Mouse (Mus musculus): ENCODE measurements around the gene Gtf3a.

DNA sequence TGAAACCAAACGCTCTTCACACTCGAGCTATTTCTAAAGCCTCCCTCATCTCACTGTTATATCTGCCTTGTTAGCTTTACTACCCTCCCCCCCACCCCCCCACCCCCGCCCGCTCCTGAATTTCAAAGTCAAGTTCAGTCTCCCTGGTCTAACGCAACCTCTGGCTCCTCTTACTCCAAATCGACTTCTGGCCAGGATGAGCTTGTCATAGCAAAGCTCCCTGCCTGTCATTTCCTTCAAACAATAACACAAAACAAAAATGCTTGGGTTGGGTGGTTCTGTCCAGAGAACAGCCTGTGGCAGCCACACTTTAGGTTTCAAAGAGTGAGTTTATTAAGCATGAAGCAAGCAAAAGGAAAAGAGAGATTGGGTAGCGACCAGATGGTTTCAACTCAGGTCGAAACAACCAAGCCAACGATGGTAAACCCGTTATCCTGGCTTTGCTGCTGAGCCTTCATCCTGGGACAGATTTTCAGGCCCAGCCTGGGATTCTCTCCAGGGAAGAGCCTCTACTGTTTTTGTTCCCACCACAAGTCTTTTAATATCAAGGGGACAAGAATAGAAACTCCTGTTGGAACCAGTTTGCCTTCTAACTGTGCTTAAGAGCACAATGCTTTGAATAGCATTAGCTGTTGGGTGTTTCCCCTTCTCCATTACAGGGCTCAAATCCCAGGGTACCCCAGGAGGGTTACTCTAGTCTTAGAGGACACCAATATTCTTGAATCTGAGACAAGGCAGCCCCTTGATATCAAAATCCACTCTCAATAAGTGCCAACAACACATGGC, 23.5 kb downstream of the Gtf3a start:
- TF ChIP-seq HCFC1 (IDR thresholded peaks at IDR 0.05; ENCODE audit: low read depth, low read length) = no peak
- TF ChIP-seq EP300 (IDR thresholded peaks at IDR 0.05; ENCODE audit: low read length) = no peak
- no peak for TF ChIP-seq MEF2A (IDR thresholded peaks at IDR 0.05; ENCODE audit: borderline replicate concordance, low read depth, low read length)
- no peak for TF ChIP-seq POLR2A (IDR thresholded peaks at IDR 0.05; ENCODE audit: low read depth, low read length)
- TF ChIP-seq CTCF (conservative IDR thresholded peaks at IDR 0.05 in 1 of 2, IDR thresholded peaks at IDR 0.05 in 1 of 2; ENCODE audit: low read depth in 2 of 2, low read length in 2 of 2) = no peak
- TF ChIP-seq POLR2AphosphoS2 (IDR thresholded peaks at IDR 0.05; ENCODE audit: low read depth, low read length) = no peak
- TF ChIP-seq MXI1 (IDR thresholded peaks at IDR 0.05; ENCODE audit: low read depth, low read length) = no peak
- no peak for TF ChIP-seq SIN3A (IDR thresholded peaks at IDR 0.05; ENCODE audit: low read length)
- TF ChIP-seq RCOR1 (conservative IDR thresholded peaks at IDR 0.05; ENCODE audit: low read depth, low read length) = no peak
- no peak for TF ChIP-seq ZNF384 (IDR thresholded peaks at IDR 0.05; ENCODE audit: low read depth, low read length)
